Mouse (Mus musculus) CH12.LX (cell line): ENCODE measurements around the gene Cntn2. TPM values are rescaled to one million over a fixed set of nuclear protein-coding genes. Genes with fewer than 3 reads are reported as not detected.

ENCODE experiments used
- DNase-seq: peaks from one replicate; pipeline ENCODE4 v3.0.0-alpha.2; 2013; ENCODE audit errors: extremely low read depth
- H3K27ac ChIP-seq: 2 replicates; pipeline ENCODE4 v1.5.1; 2012; ENCODE audit warnings: low read depth, mild to moderate bottlenecking, control low read depth, moderate library complexity; ENCODE audit not compliant: insufficient read depth
- H3K27me3 ChIP-seq: replicated peaks from 2 replicates; pipeline ENCODE3; 2012; ENCODE audit warnings: inconsistent platforms
- H3K36me3 ChIP-seq, 2 experiments: replicated peaks in 1 of 2; 2 replicates each; pipeline versions ENCODE3 to v1.6.1; 2012; ENCODE audit warnings: inconsistent platforms in 1 of 2, low read length in 1 of 2, mild to moderate bottlenecking in 1 of 2, mixed read lengths in 1 of 2, moderate library complexity in 1 of 2; ENCODE audit not compliant: control insufficient read depth in 1 of 2, insufficient read depth in 1 of 2
- H3K4me1 ChIP-seq, 2 experiments: 2 replicates each; pipeline ENCODE4 v1.6.1; 2012; ENCODE audit warnings: inconsistent platforms in 1 of 2, moderate library complexity in 1 of 2; ENCODE audit not compliant: insufficient read depth in 2 of 2, control insufficient read depth in 1 of 2
- H3K4me2 ChIP-seq: 2 replicates; pipeline ENCODE4 v1.6.1; 2012; ENCODE audit warnings: low read depth, mild to moderate bottlenecking, control low read depth; ENCODE audit not compliant: poor library complexity, insufficient read depth, severe bottlenecking
- H3K4me3 ChIP-seq, 3 experiments: fragments of 150-350 bp in 1 of 3; sonication (generic) in 1 of 3; replicated peaks in 1 of 3; 2 replicates each; pipeline versions ENCODE3 to v1.5.1; 2011 to 2012; ENCODE audit warnings: low read depth in 2 of 3, low read length in 2 of 3, mild to moderate bottlenecking in 2 of 3, moderate library complexity in 2 of 3, control low read depth in 1 of 3, improper control_type of control experiment in 1 of 3, inconsistent platforms in 1 of 3, mixed read lengths in 1 of 3; ENCODE audit not compliant: poor library complexity in 1 of 3
- H3K79me2 ChIP-seq: replicated peaks from 2 replicates; pipeline ENCODE4 v1.6.1; 2012; ENCODE audit warnings: mild to moderate bottlenecking, moderate library complexity; ENCODE audit not compliant: control insufficient read depth, poor library complexity, insufficient read depth, severe bottlenecking; ENCODE audit errors: extremely low read depth
- H3K9ac ChIP-seq: 2 replicates; pipeline ENCODE4 v1.6.1; 2012; ENCODE audit warnings: low read depth, mild to moderate bottlenecking, control low read depth, moderate library complexity; ENCODE audit not compliant: insufficient read depth
- H3K9me3 ChIP-seq: replicated peaks from 2 replicates; pipeline ENCODE3; 2012; ENCODE audit warnings: low read length, inconsistent platforms, mixed read lengths
- BHLHE40 ChIP-seq: IDR thresholded peaks from 2 replicates; pipeline ENCODE4 v1.6.1; 2011; ENCODE audit warnings: mild to moderate bottlenecking, low read depth, low read length, improper control_type of control experiment
- CHD2 ChIP-seq: IDR thresholded peaks from 2 replicates; pipeline ENCODE4 v1.6.1; 2011; ENCODE audit warnings: low read length, improper control_type of control experiment
- E2F4 ChIP-seq: IDR thresholded peaks from 2 replicates; pipeline ENCODE4 v1.6.1; 2011; ENCODE audit warnings: low read depth, low read length, improper control_type of control experiment; ENCODE audit not compliant: insufficient replicate concordance
- ETS1 ChIP-seq: conservative IDR thresholded peaks from 2 replicates; pipeline ENCODE4 v1.6.1; 2012; ENCODE audit warnings: low read depth, mild to moderate bottlenecking, inconsistent platforms, low read length, improper control_type of control experiment, moderate library complexity
- KAT2A ChIP-seq: IDR thresholded peaks from 2 replicates; pipeline ENCODE4 v1.6.1; 2012; ENCODE audit warnings: low read length, improper control_type of control experiment, inconsistent platforms; ENCODE audit not compliant: insufficient replicate concordance
- MAFK ChIP-seq: IDR thresholded peaks from 2 replicates; pipeline ENCODE4 v1.6.1; 2011; ENCODE audit warnings: low read length, improper control_type of control experiment; ENCODE audit not compliant: insufficient replicate concordance
- MYC ChIP-seq: IDR thresholded peaks from 2 replicates; pipeline ENCODE4 v1.6.1; 2011; ENCODE audit warnings: low read depth, mild to moderate bottlenecking, improper control_type of control experiment, low read length
- NRF1 ChIP-seq: IDR thresholded peaks from 2 replicates; pipeline ENCODE4 v1.6.1; 2014; ENCODE audit warnings: low read depth, mild to moderate bottlenecking, inconsistent platforms, low read length, improper control_type of control experiment, moderate library complexity
- PAX5 ChIP-seq: IDR thresholded peaks from 2 replicates; pipeline ENCODE4 v1.6.1; 2012; ENCODE audit warnings: low read length, inconsistent platforms, mixed read lengths
- RAD21 ChIP-seq: IDR thresholded peaks from 2 replicates; pipeline ENCODE4 v1.6.1; 2011; ENCODE audit warnings: low read depth, mild to moderate bottlenecking, low read length, improper control_type of control experiment, moderate library complexity
- RCOR1 ChIP-seq: conservative IDR thresholded peaks from 2 replicates; pipeline ENCODE4 v1.6.1; 2012; ENCODE audit warnings: low read depth, mild to moderate bottlenecking, inconsistent platforms, low read length, improper control_type of control experiment
- SIN3A ChIP-seq: IDR thresholded peaks from 2 replicates; pipeline ENCODE4 v1.6.1; 2012; ENCODE audit warnings: low read length, improper control_type of control experiment, inconsistent platforms
- TBP ChIP-seq: conservative IDR thresholded peaks from 2 replicates; pipeline ENCODE4 v1.6.1; 2011; ENCODE audit warnings: low read depth, low read length, improper control_type of control experiment
- UBTF ChIP-seq: IDR thresholded peaks from 2 replicates; pipeline ENCODE4 v1.6.1; 2012; ENCODE audit warnings: low read depth, mild to moderate bottlenecking, inconsistent platforms, low read length, improper control_type of control experiment, moderate library complexity
- USF2 ChIP-seq: conservative IDR thresholded peaks from 2 replicates; pipeline ENCODE4 v1.6.1; 2011; ENCODE audit warnings: low read depth, low read length, improper control_type of control experiment
- ZKSCAN1 ChIP-seq: IDR thresholded peaks from 2 replicates; pipeline ENCODE4 v1.6.1; 2012; ENCODE audit warnings: low read depth, inconsistent platforms, low read length, improper control_type of control experiment, borderline replicate concordance
- dilution Hi-C: fragments of 300-500 bp; cut with MboI; formaldehyde crosslinking; loops from 2 replicates; pipeline ENCODE4 v1.14.3; 2020; ENCODE audit warnings: low sequenced_read_pairs; ENCODE audit not compliant: extremely low pct_unique_long_range_greater_than_20kb, extremely low pct_ligation_motif_present
- in situ Hi-C: fragments of 300-500 bp; cut with MboI; formaldehyde crosslinking; loops from 3 replicates; pipeline ENCODE4 v1.14.3; 2019; ENCODE audit warnings: low sequenced_read_pairs, low pct_ligation_motif_present, low pct_unique_long_range_greater_than_20kb, mixed read lengths
- polyA plus RNA-seq: library from polyadenylated mRNA; unstranded; fragments of >175 nt; gene quantifications from 2 replicates; pipeline ENCODE4 v1.2.1, GENCODE M21; 2012; ENCODE audit warnings: low read depth; ENCODE audit not compliant: insufficient read length
- total RNA-seq, 2 experiments: library from RNA; depleted of rRNA; stranded (reverse); fragments of 300-350 nt in 1 of 2; fragments of >200 nt in 1 of 2; gene quantifications; 2 replicates each; pipeline ENCODE4 v1.2.3; 2012 to 2014

Cntn2 gene
- total and polyA plus RNA-seq, 3 experiments: 0.04 to 0.05 (median 0.04) TPM

DNA sequence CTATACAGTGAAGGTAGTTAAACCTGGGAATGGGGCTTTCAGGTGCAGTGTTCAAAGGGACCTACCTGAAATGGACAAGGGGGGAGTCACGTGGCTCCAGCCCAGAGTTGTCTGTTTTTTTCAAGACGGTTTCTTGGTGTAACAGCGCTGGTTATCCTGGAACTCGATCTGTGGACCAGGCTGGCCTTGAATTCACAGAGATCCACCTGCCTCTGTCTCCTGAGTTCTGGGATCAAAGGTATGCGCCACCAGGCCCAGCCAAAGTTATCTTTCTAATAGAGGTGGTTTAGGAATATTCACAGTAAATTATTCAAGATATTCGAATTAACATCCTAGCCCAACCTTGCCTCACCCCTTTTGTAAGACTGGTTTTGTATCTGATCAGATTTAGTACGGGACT is 36.4 kb downstream of the Cntn2 start:
- no peak overlapping the region for H3K9ac ChIP-seq
- H3K79me2 ChIP-seq: no peaks in the 10 kb centered on the region
- H3K4me3 ChIP-seq: no peak overlapping the region
- H3K4me1 ChIP-seq: no peaks in the 10 kb centered on the region
- in situ Hi-C loops: no loop called here
- H3K27me3 ChIP-seq: no peaks in the 10 kb centered on the region
- no peak overlapping the region for H3K4me2 ChIP-seq
- no peaks in the 10 kb centered on the region for H3K9me3 ChIP-seq
- peaks cover 45 to 76% of the 10 kb centered on the region in 2 experiments for H3K36me3 ChIP-seq
- no peak for DNase-seq
- TF ChIP-seq BHLHE40 (no peak), PAX5 (no peak), RCOR1 (no peak), ZKSCAN1 (no peak), KAT2A (no peak), ETS1 (no peak)
- dilution Hi-C loops: no loop called here
- no peak overlapping the region for H3K27ac ChIP-seq

GRCm38 (mm10) chr1:132506058-132506457 is 37.0 kb downstream of the Cntn2 start, which contains the start of gene Tmem81:
TSS of gene Tmem81 (plus strand) at chr1:132506230.
- H3K27me3 ChIP-seq: no peaks in the 10 kb centered on the region
- no peaks in the 10 kb centered on the region for H3K9me3 ChIP-seq
- no peak within 1 kb of the TSS for H3K4me3 ChIP-seq
- H3K27ac ChIP-seq: no peak within 1 kb of the TSS
- no peak within 1 kb of the TSS for H3K9ac ChIP-seq
- H3K36me3 ChIP-seq: peaks cover 50 to 82% of the 10 kb centered on the region in 2 experiments
- no peak within 1 kb of the TSS for H3K4me2 ChIP-seq
- no peaks in the 10 kb centered on the region for H3K4me1 ChIP-seq
- no peaks in the 10 kb centered on the region for H3K79me2 ChIP-seq
- dilution Hi-C loops (no loop called here), in situ Hi-C loops (no loop called here)
- TF ChIP-seq NRF1 (no peak), USF2 (no peak), SIN3A (no peak), MAFK (no peak), CHD2 (no peak), RAD21 (no peak), UBTF (no peak), ZKSCAN1 (no peak), ETS1 (no peak), TBP (no peak), MYC (no peak), E2F4 (no peak), RCOR1 (no peak)
- DNase-seq: no peak
